Mouse (Mus musculus) colon, adult 2 months (tissue): Measurements from ENCODE around the gene Tmem80. TPM values are rescaled to one million over a fixed set of nuclear protein-coding genes. Genes with fewer than 3 reads are reported as not detected.

Experiments
- polyA plus RNA-seq: library from polyadenylated mRNA; depleted of rRNA; stranded (reverse); fragments of >200 nt; gene quantifications from 2 replicates; pipeline ENCODE4 v1.2.3, GENCODE M21; 2012; rRNA removed

Gene Tmem80
- polyA plus RNA-seq, result 22.3 and 31.1 TPM in 2 replicates

DNA sequence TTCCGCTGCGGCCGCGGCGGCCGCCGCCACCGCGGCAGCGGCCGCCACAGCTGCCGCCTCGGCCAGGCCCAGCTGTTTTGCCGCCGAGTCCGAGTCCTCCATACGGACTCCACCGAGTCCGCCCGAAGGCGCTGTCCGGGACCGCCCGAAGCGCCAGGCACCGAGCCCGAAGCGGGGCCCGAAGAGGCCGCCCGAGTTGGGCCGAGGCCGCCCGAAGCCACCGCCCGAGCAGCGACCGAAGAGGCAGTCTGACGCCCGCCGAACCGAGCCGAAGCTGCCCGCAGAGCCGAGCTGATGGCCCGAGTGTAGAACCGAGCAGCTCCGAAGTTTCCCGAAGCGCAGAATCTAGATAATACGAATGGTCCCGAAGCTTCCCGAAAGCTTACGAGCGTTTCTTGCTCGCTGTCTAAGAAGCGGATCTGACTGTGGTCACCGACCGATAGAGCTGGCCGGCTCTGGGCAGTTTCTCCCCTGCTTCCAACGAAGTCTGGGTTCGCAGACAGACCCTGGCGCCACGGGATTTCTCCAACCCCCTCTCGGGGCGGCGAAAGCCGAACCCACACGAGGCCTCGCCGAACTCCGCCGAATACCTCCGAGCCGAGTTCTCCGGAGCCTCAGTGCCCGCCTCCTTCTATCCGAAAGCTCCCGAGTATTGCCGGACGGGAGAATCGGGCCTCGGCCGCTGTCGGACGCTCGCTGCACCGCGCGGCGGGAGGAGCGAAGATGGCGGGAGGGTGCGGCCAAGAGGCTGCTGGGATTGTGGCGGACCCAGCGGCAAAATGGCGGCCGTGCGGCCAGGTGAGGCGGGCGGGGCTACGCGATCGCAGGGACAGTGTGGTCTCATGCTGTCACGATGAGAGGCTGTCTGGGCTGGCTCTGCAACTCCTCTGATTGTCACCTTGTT, at the start of gene Tmem80, which contains the start of gene Deaf1:
Gene Tmem80, plus strand, starts transcription at position 271 of the 904 bp plus-strand sequence.
Gene Deaf1, minus strand, starts transcription at position 222 of the 904 bp plus-strand sequence.

GRCm38 (mm10) chr7:141278766-141279590, 48.6 kb upstream of the Tmem80 start, which contains the start of gene Sct:
Sct (minus strand) TSS chr7:141279133.

DNA sequence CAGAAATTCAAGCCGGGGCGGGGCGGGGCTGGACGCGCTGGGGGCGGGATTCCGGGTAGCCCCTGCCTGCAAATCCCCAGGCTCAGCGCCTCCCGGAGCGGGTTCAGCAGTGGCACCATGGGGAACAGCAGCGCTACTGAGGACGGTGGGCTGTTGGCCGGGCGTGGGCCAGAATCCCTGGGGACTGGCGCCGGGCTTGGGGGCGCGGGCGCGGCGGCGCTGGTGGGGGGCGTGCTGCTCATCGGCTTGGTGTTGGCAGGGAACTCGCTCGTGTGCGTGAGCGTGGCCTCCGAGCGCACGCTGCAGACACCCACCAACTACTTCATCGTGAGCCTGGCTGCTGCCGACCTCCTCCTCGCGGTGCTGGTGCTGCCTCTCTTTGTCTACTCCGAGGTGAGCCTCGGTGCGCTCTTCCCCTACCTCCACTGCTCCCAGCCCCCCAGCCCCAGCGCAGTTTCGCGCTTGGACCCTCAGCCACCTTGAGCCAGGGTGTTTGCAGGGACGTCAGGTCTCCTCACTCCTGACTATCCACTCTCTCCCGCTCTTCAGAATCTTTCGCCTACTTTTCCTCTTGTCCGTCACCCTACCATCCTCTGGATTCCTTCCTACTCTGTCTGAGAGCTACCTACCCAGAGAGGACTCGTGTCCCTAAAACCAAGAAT, 35.5 kb upstream of the Tmem80 start, which contains the start of gene Drd4:
Gene Drd4, plus strand, starts transcription at position 86 of the 662 bp plus-strand sequence.

GRCm38 (mm10) chr7:141338576-141339131, 11.1 kb downstream of the Tmem80 start, which contains the start of gene Eps8l2:
Eps8l2 (plus strand) TSS chr7:141338880.

Other genes starting within 250 kb of the Tmem80 start
- 141 and 148 TPM in 2 replicates for gene Pkp3, start 249.5 kb upstream of the Tmem80 start, polyA plus RNA-seq
- 41.9 and 54.5 TPM in 2 replicates for gene Sigirr, start 227.2 kb upstream of the Tmem80 start, polyA plus RNA-seq
- 60.4 and 80.5 TPM in 2 replicates for gene Ano9, start 209.9 kb upstream of the Tmem80 start, polyA plus RNA-seq
- 29.2 and 32.7 TPM in 2 replicates for gene Ptdss2, start 205.4 kb upstream of the Tmem80 start, polyA plus RNA-seq
- 140 and 158 TPM in 2 replicates for gene Rnh1, start 154.9 kb upstream of the Tmem80 start, polyA plus RNA-seq
- gene Hras, start 133.7 kb upstream of the Tmem80 start, polyA plus RNA-seq, result 86.0 and 86.1 TPM in 2 replicates
- 11.4 and 11.6 TPM in 2 replicates for gene Lrrc56, start 133.6 kb upstream of the Tmem80 start, polyA plus RNA-seq
- 11.8 and 12.9 TPM in 2 replicates for gene Lmntd2, start 113.7 kb upstream of the Tmem80 start, polyA plus RNA-seq
- gene Rassf7, start 111.9 kb upstream of the Tmem80 start, polyA plus RNA-seq, result 224 and 235 TPM in 2 replicates
- 20.1 and 28.0 TPM in 2 replicates for gene Phrf1, start 99.0 kb upstream of the Tmem80 start, polyA plus RNA-seq
- gene Irf7, start 61.3 kb upstream of the Tmem80 start, polyA plus RNA-seq, result 200 and 285 TPM in 2 replicates
- 405 and 478 TPM in 2 replicates for gene Cdhr5, start 51.0 kb upstream of the Tmem80 start, polyA plus RNA-seq
- 105 and 193 TPM in 2 replicates for gene Sct, start 48.6 kb upstream of the Tmem80 start, polyA plus RNA-seq
- 0.13 and 0.29 TPM in 2 replicates for gene Drd4, start 35.7 kb upstream of the Tmem80 start, polyA plus RNA-seq
- 21.1 and 26.0 TPM in 2 replicates for gene Deaf1, start within 50 bp of the Tmem80 start, polyA plus RNA-seq
- gene Eps8l2, start 11.1 kb downstream of the Tmem80 start, polyA plus RNA-seq, result 257 and 334 TPM in 2 replicates
- 262 and 282 TPM in 2 replicates for gene Taldo1, start 64.5 kb downstream of the Tmem80 start, polyA plus RNA-seq
- 61.5 and 75.6 TPM in 2 replicates for gene Gatd1, start 86.4 kb downstream of the Tmem80 start, polyA plus RNA-seq
- 2.0 and 2.2 TPM in 2 replicates for gene Cend1, start 101.8 kb downstream of the Tmem80 start, polyA plus RNA-seq
- gene Slc25a22, start 110.2 kb downstream of the Tmem80 start, polyA plus RNA-seq, result 65.1 and 72.7 TPM in 2 replicates
- gene Pidd1, start 116.3 kb downstream of the Tmem80 start, polyA plus RNA-seq, result 11.9 and 14.2 TPM in 2 replicates
- 439 and 527 TPM in 2 replicates for gene Rplp2, start 119.6 kb downstream of the Tmem80 start, polyA plus RNA-seq
- gene Pnpla2, start 127.5 kb downstream of the Tmem80 start, polyA plus RNA-seq, result 212 and 220 TPM in 2 replicates
- 147 and 153 TPM in 2 replicates for gene Cracr2b, start 133.4 kb downstream of the Tmem80 start, polyA plus RNA-seq
- gene Cd151, start 139.7 kb downstream of the Tmem80 start, polyA plus RNA-seq, result 370 and 431 TPM in 2 replicates
- 27.1 and 30.2 TPM in 2 replicates for gene Polr2l, start 147.4 kb downstream of the Tmem80 start, polyA plus RNA-seq
- gene Tspan4, start 147.5 kb downstream of the Tmem80 start, polyA plus RNA-seq, result 30.1 and 34.6 TPM in 2 replicates
- gene Chid1, start 212.1 kb downstream of the Tmem80 start, polyA plus RNA-seq, result 37.4 and 44.9 TPM in 2 replicates
- gene Ap2a2, start 234.4 kb downstream of the Tmem80 start, polyA plus RNA-seq, result 38.8 and 43.3 TPM in 2 replicates